Mouse (Mus musculus): ENCODE data around the gene Krt79. TPM values are rescaled to one million over a fixed set of nuclear protein-coding genes. Genes with fewer than 3 reads are reported as not detected.

Gene Krt79
- total and polyA plus RNA-seq, 2 experiments from 2014 or later: 0.31 TPM; not detected in 1

DNA sequence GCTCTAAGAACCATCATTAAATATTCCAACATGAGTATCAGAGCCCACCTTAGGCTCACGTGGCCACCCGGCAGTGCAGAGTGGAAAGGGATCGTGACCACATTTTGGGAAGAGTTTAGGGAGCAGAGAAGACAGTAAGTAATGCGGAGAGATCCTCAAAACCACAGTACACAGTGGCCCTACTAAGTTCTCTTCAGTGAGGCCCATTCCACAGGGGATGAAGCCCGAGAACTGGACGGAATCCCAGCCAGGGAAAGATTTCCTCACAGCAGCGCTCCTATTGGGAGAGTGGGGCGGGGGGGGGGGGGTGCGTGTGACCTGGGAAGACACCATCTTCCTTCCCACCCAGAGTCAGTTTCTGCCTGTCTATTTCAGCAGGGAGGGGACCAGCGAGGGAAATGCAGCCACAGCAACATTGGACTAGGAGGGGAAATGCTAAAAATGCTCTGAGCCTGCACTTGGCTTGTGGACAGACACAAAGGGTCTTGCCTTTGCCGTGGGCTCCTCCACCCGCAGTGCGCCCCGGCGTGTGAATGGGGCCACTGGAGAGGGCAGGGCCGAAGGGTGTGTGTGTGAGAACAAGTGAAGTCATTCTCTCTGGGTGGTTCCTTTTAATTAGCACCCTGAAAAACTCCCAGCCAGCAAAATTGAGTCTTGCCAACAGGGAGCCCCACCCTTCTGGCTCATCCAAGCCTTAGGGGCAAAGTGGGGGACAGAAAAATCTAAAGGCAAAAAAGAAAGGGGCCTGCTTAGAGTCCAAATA, 34.1 kb upstream of the Krt79 start:
- Histone ChIP-seq H3K4me1 (ENCODE audit: control insufficient read depth, insufficient read depth) (peaks cover 15% of the 10 kb centered on the region), H3K9ac (replicated peaks; ENCODE audit: low read depth, low read length) (no peak overlapping the region), H3K27me3 (ENCODE audit: control insufficient read depth, insufficient read depth, low read length) (peaks cover 7% of the 10 kb centered on the region; the same call in 1 of the 2 replicates), H3K4me2 (ENCODE audit: low read depth, low read length) (no peak overlapping the region), H3K36me3 (replicated peaks; ENCODE audit: control insufficient read depth, insufficient read depth, low read length) (no peaks in the 10 kb centered on the region), H3K27ac (ENCODE audit: low read depth) (no peak overlapping the region), H3K9me3 (replicated peaks; ENCODE audit: control insufficient read depth, low read length) (no peaks in the 10 kb centered on the region), H3K4me3 (ENCODE audit: low read depth, low read length) (no peak overlapping the region)
- DNase-seq (ENCODE audit: low spot score) (no peak), ATAC-seq (ENCODE audit: insufficient read depth, low read depth) (no peak)
- WGBS: 44% methylated on average over 16 of the region's 16 CpGs
- TF ChIP-seq EP300 (IDR thresholded peaks at IDR 0.05; ENCODE audit: low read depth) (no peak), CTCF (IDR thresholded peaks at IDR 0.05; ENCODE audit: low read depth) (no peak)

DNA sequence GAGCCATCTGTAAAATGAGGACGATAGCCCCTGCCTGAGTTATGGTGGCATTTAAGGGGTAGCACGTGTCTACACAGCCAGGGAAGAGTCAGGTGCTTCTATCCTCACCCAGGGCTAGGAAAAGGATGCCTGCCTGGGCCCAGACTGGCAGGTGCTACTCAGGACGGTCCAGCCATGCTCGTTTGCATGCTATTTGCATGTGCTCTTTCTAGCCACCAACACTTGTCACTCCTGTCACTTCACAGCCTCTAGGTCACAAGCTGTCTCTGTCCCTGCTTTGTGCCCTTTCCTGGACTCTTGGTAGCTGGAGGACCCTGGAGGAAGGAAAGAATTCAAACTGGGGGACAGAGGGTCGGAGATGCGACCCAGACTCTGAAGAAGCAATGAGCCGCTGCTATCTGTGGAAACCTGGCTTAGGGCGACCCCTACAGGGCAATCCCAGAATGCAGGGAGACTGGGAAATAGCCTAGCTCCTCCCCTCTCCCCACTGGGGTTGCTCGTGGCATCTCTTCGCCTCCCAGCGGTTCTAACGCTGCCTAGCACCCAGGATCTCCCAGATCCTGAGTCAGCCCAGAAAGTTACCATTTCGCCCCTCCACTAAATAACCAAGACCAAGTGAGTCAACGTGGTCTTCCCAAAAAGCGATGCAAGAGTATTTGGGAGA, 33.4 kb upstream of the Krt79 start:
- H3K9me3 ChIP-seq (replicated peaks; ENCODE audit: control insufficient read depth, low read length): no peaks in the 10 kb centered on the region
- no peak overlapping the region for H3K4me2 ChIP-seq (ENCODE audit: low read depth, low read length)
- no peaks in the 10 kb centered on the region for H3K36me3 ChIP-seq (replicated peaks; ENCODE audit: control insufficient read depth, insufficient read depth, low read length)
- no peak overlapping the region for H3K9ac ChIP-seq (replicated peaks; ENCODE audit: low read depth, low read length)
- no peak overlapping the region for H3K27ac ChIP-seq (ENCODE audit: low read depth)
- peak; percentile 97 for TF ChIP-seq CTCF (IDR thresholded peaks at IDR 0.05; ENCODE audit: low read depth)
- no peak for TF ChIP-seq EP300 (IDR thresholded peaks at IDR 0.05; ENCODE audit: low read depth)
- peak; percentile 45 for ATAC-seq (ENCODE audit: insufficient read depth, low read depth)
- peaks cover 7% of the 10 kb centered on the region; the same call in 1 of the 2 replicates for H3K27me3 ChIP-seq (ENCODE audit: control insufficient read depth, insufficient read depth, low read length)
- peak; percentile 91 for DNase-seq (ENCODE audit: low spot score)
- WGBS: 11% methylated on average over 15 of the region's 15 CpGs
- no peak overlapping the region for H3K4me3 ChIP-seq (ENCODE audit: low read depth, low read length)
- H3K4me1 ChIP-seq (ENCODE audit: control insufficient read depth, insufficient read depth): peaks cover 15% of the 10 kb centered on the region

DNA sequence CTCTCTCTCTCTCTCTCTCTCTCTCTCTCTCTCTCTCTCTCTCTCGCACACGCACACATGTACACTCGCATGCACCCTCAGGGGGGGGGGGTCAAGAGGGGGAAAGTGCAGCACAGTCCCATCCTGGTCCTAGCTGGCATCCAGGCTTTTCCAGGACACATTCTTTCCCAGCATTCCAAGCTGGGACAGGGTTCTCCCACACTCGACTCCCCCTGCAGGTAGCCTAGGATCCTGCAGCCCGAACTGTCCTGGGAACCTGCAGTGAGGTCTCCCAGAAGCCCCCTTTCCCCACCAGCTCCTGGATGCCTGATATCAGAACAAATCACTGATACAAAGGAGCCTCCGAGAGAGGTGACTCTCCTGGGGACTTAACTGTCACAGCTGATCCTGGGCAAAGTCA, 30.4 kb upstream of the Krt79 start:
- H3K27me3 ChIP-seq (ENCODE audit: control insufficient read depth, insufficient read depth, low read length): peaks cover 7% of the 10 kb centered on the region; the same call in 1 of the 2 replicates
- 0% methylated on average over 3 of the region's 6 CpGs for WGBS
- H3K9me3 ChIP-seq (replicated peaks; ENCODE audit: control insufficient read depth, low read length): no peaks in the 10 kb centered on the region
- no peak overlapping the region for H3K9ac ChIP-seq (replicated peaks; ENCODE audit: low read depth, low read length)
- TF ChIP-seq CTCF (IDR thresholded peaks at IDR 0.05; ENCODE audit: low read depth): peak; percentile 75
- no peak for TF ChIP-seq EP300 (IDR thresholded peaks at IDR 0.05; ENCODE audit: low read depth)
- no peak overlapping the region for H3K27ac ChIP-seq (ENCODE audit: low read depth)
- DNase-seq (ENCODE audit: low spot score): peak; percentile 39
- no peak; the same call in 1 of the 2 replicates for ATAC-seq (ENCODE audit: insufficient read depth, low read depth)
- no peaks in the 10 kb centered on the region for H3K4me1 ChIP-seq (ENCODE audit: control insufficient read depth, insufficient read depth)
- no peaks in the 10 kb centered on the region for H3K36me3 ChIP-seq (replicated peaks; ENCODE audit: control insufficient read depth, insufficient read depth, low read length)
- no peak overlapping the region for H3K4me3 ChIP-seq (ENCODE audit: low read depth, low read length)
- H3K4me2 ChIP-seq (ENCODE audit: low read depth, low read length): no peak overlapping the region

DNA sequence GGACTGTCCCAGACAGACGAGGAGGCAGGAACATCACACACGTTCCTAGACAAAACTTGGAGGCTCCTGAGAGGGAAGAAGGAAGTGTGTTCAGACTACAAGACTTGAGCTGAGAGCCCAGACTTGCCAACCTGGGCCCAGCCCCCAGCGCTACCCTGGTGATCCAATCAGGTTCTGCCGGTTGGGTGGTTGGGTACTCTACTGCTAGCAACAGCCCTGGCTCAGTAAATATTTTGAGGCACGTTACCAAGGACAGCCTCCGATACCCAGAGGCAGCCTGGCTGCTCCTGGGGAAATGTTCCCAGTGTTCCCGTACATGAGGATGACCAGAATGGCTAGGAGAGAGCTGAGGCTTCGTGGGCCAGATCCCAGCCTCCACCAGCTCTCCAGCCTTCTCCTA, 26.7 kb upstream of the Krt79 start:
- Histone ChIP-seq H3K4me3 (ENCODE audit: low read depth, low read length) (no peak overlapping the region), H3K4me1 (ENCODE audit: control insufficient read depth, insufficient read depth) (no peaks in the 10 kb centered on the region), H3K4me2 (ENCODE audit: low read depth, low read length) (no peak overlapping the region), H3K27me3 (ENCODE audit: control insufficient read depth, insufficient read depth, low read length) (no peaks in the 10 kb centered on the region), H3K9me3 (replicated peaks; ENCODE audit: control insufficient read depth, low read length) (no peaks in the 10 kb centered on the region), H3K27ac (ENCODE audit: low read depth) (no peak overlapping the region), H3K36me3 (replicated peaks; ENCODE audit: control insufficient read depth, insufficient read depth, low read length) (no peaks in the 10 kb centered on the region), H3K9ac (replicated peaks; ENCODE audit: low read depth, low read length) (no peak overlapping the region)
- WGBS: 58% methylated on average over 8 of the region's 8 CpGs
- TF ChIP-seq CTCF (IDR thresholded peaks at IDR 0.05; ENCODE audit: low read depth) (no peak), EP300 (IDR thresholded peaks at IDR 0.05; ENCODE audit: low read depth) (no peak)
- DNase-seq (ENCODE audit: low spot score): no peak
- ATAC-seq (ENCODE audit: insufficient read depth, low read depth): 0 out of 2 replicates have a peak, but pooled peaks have one; percentile 20

DNA sequence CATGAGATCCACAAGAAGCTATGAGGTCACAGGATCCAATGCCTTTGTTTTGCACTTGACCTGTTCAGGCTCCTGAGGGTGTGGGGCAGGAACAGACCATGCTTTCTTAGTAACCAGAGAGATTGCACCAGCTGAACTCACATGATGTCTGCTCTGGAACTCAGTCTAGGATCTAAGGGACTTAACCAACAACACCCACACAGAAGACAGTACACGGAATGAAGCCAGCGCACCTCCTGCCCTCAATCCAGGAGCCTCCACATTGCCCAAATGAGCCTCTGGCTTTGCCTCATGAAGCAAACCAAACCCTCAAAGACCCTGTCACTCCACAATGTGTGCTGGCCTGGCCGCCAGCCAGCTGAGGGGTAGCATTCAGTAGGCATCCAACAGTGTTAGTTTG, 18.8 kb upstream of the Krt79 start:
- 79% methylated on average over 3 of the region's 3 CpGs for WGBS

More for the DNA sequence above, 18.8 kb upstream of the Krt79 start:
- no peak overlapping the region for H3K4me3 ChIP-seq (ENCODE audit: low read depth, low read length)
- ATAC-seq (ENCODE audit: insufficient read depth, low read depth): no peak
- H3K9me3 ChIP-seq (replicated peaks; ENCODE audit: control insufficient read depth, low read length): no peaks in the 10 kb centered on the region
- no peaks in the 10 kb centered on the region for H3K36me3 ChIP-seq (replicated peaks; ENCODE audit: control insufficient read depth, insufficient read depth, low read length)
- H3K4me2 ChIP-seq (ENCODE audit: low read depth, low read length): no peak overlapping the region
- H3K9ac ChIP-seq (replicated peaks; ENCODE audit: low read depth, low read length): no peak overlapping the region
- DNase-seq (ENCODE audit: low spot score): no peak
- 0 out of 2 replicates have a peak, but pooled peaks cover 4% of the 10 kb centered on the region for H3K27me3 ChIP-seq (ENCODE audit: control insufficient read depth, insufficient read depth, low read length)
- no peak overlapping the region for H3K27ac ChIP-seq (ENCODE audit: low read depth)
- TF ChIP-seq EP300 (IDR thresholded peaks at IDR 0.05; ENCODE audit: low read depth) (no peak), CTCF (IDR thresholded peaks at IDR 0.05; ENCODE audit: low read depth) (no peak)
- no peaks in the 10 kb centered on the region for H3K4me1 ChIP-seq (ENCODE audit: control insufficient read depth, insufficient read depth)
